Comparison of ENCODE assay signal across 8 mouse cellular contexts in the genomic region with DNA sequence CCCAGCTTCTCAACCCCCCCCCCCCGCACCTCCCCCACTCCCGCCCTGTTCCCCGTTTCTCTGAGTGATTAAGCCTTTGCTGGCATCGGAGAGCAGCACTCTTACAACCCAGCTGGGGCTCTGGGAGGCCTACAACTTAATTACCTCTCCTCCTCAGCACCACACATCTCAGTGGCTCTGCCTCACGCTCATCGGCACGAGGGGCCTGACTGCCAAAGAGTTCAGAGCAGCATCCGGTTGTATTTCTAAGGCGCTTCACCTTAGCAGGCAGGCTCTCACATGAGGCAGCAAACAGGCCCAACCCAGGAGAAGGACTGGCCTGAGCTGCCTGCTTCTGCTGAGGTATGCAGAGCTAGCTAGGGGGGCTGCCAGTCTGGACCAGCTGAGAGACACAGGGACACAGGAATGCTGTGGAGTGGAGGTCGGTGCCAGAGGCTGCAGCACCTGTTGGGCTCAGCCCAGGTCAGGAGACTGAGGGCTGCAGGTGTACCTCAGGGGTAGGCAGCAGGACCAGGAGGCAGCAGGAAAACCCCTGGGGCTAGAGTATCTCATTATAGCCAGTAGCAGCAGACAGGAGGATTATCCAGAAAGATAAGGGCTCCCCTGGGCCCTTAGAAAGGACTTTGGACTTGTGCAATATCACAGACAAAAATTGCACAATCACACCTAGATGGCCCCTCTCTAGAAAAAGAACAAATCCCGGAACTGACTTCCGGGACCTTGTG.
A peak's percentile ranks its signal among the peaks of the same experiment; 100 is the strongest.
DNase-seq lines count a peak whose midpoint lies in the region; ATAC-seq and TF ChIP-seq lines count a peak whose summit lies in the region.

No protein-coding gene starts in this region.

- TF ChIP-seq CTCF in kidney, postnatal 0 days (IDR thresholded peaks at IDR 0.05; ENCODE audit: low read depth): no peak

- no peak for DNase-seq in forebrain, embryonic 10.5 days (ENCODE audit: extremely low spot score, low spot score)
- DNase-seq in forebrain, embryonic 11.5 days (ENCODE audit: low spot score): no peak
- peak; percentile 40 to 48 for DNase-seq in adrenal gland, postnatal 36 days
- no peak for DNase-seq in kidney, postnatal 0 days (ENCODE audit: low spot score)
- DNase-seq in T-cell, adult 2 months (ENCODE audit: low spot score): no peak
- no peak for DNase-seq in urinary bladder, postnatal 10 days (ENCODE audit: low spot score)
- no peak for DNase-seq in retina, postnatal 1 day

- no peaks in the 10 kb centered on the region for H3K9me3 ChIP-seq in forebrain, embryonic 10.5 days
- H3K9me3 ChIP-seq in forebrain, embryonic 11.5 days (ENCODE audit: control insufficient read depth, low read length): no peaks in the 10 kb centered on the region
- H3K9me3 ChIP-seq in kidney, postnatal 0 days (replicated peaks; ENCODE audit: low read length): no peaks in the 10 kb centered on the region

- no peak overlapping the region for H3K9ac ChIP-seq in forebrain, embryonic 11.5 days (ENCODE audit: low read length)
- no peak overlapping the region for H3K9ac ChIP-seq in kidney, postnatal 0 days (ENCODE audit: low read depth, low read length)

- H3K4me3 ChIP-seq in forebrain, embryonic 10.5 days: no peak overlapping the region
- H3K4me3 ChIP-seq in forebrain, embryonic 11.5 days (ENCODE audit: low read depth, low read length): no peak overlapping the region
- no peak overlapping the region for H3K4me3 ChIP-seq in kidney, postnatal 0 days (replicated peaks; ENCODE audit: low read depth, low read length)

- peak overlapping the region; percentile 45 for H3K27ac ChIP-seq in forebrain, embryonic 10.5 days
- no peak overlapping the region for H3K27ac ChIP-seq in forebrain, embryonic 11.5 days (ENCODE audit: low read depth, low read length)
- peak overlapping the region; percentile 36; the same call in 1 of the 2 replicates for H3K27ac ChIP-seq in kidney, postnatal 0 days

- H3K36me3 ChIP-seq in forebrain, embryonic 10.5 days (replicated peaks): no peaks in the 10 kb centered on the region
- no peaks in the 10 kb centered on the region for H3K36me3 ChIP-seq in forebrain, embryonic 11.5 days (ENCODE audit: control insufficient read depth, insufficient read depth, low read length)
- H3K36me3 ChIP-seq in kidney, postnatal 0 days (ENCODE audit: insufficient read depth, low read length): no peaks in the 10 kb centered on the region

- H3K4me1 ChIP-seq in forebrain, embryonic 10.5 days: peaks cover 40% of the 10 kb centered on the region
- 0 out of 2 replicates have a peak, but pooled peaks cover 2% of the 10 kb centered on the region for H3K4me1 ChIP-seq in forebrain, embryonic 11.5 days (replicated peaks; ENCODE audit: control insufficient read depth, insufficient read depth, low read length)
- H3K4me1 ChIP-seq in kidney, postnatal 0 days (replicated peaks; ENCODE audit: insufficient read depth, low read length): 0 out of 2 replicates have a peak, but pooled peaks cover 9% of the 10 kb centered on the region

- no peak for ATAC-seq in forebrain, embryonic 11.5 days (replicated peaks; ENCODE audit: low FRiP score)
- peak; percentile 78 for ATAC-seq in kidney, postnatal 0 days (replicated peaks; ENCODE audit: low FRiP score, low read depth)
- peak; percentile 38 for ATAC-seq in megakaryocyte progenitor cell, adult 5-6 weeks (replicated peaks; ENCODE audit: poor library complexity)

- no peak overlapping the region for H3K4me2 ChIP-seq in forebrain, embryonic 11.5 days (ENCODE audit: low read depth, low read length, severe bottlenecking)
- H3K4me2 ChIP-seq in kidney, postnatal 0 days (ENCODE audit: low read length): no peak overlapping the region

- 23% methylated on average over 12 of the region's 12 CpGs for WGBS in forebrain, embryonic 10.5 days
- 20% methylated on average over 12 of the region's 12 CpGs for WGBS in forebrain, embryonic 11.5 days
- 27% methylated on average over 12 of the region's 12 CpGs for WGBS in kidney, postnatal 0 days

- H3K27me3 ChIP-seq in forebrain, embryonic 10.5 days (ENCODE audit: poor library complexity, severe bottlenecking): peaks cover 64% of the 10 kb centered on the region
- H3K27me3 ChIP-seq in forebrain, embryonic 11.5 days (ENCODE audit: control insufficient read depth, insufficient read depth, low read length): no peaks in the 10 kb centered on the region
- H3K27me3 ChIP-seq in kidney, postnatal 0 days (ENCODE audit: insufficient read depth, low read length): no peaks in the 10 kb centered on the region

Comparison
In these comparisons a context has a peak if more than half of its experiments do, and no peak if none do; other contexts are left out.
1. DNase-seq: peak in adrenal gland, postnatal 36 days (2 of 2); none in forebrain, embryonic 10.5 days (single experiment), forebrain, embryonic 11.5 days (single experiment), kidney, postnatal 0 days (single experiment), T-cell, adult 2 months (single experiment), urinary bladder, postnatal 10 days (single experiment) and retina, postnatal 1 day (single experiment).